Mouse (Mus musculus) forebrain, embryonic 11.5 days (tissue): Measurements from ENCODE around the gene Tor1b. TPM values are rescaled to one million over a fixed set of nuclear protein-coding genes. Genes with fewer than 3 reads are reported as not detected.

ENCODE experiments used
- ATAC-seq: fragments of 200-750 bp; cut with Nextera tagmentation; replicated peaks from 2 replicates; pipeline ENCODE4 v1.8.0; 2017; ENCODE audit warnings: moderate TSS enrichment; ENCODE audit not compliant: low FRiP score
- DNase-seq: peaks from one replicate; pipeline ENCODE4 v3.0.0-alpha.2; 2017; ENCODE audit warnings: low spot score
- H3K27ac ChIP-seq: fragments of 300-500 bp; sonication (generic); 2 replicates; pipeline ENCODE4 v1.5.1; 2014; ENCODE audit warnings: low read depth, low read length
- H3K27me3 ChIP-seq: fragments of 300-500 bp; sonication (generic); 2 replicates; pipeline ENCODE4 v1.6.1; 2014; ENCODE audit warnings: mild to moderate bottlenecking, low read length, mixed read lengths; ENCODE audit not compliant: control insufficient read depth, insufficient read depth
- H3K36me3 ChIP-seq: fragments of 300-500 bp; sonication (generic); 2 replicates; pipeline ENCODE4 v1.6.1; 2014; ENCODE audit warnings: mild to moderate bottlenecking, low read length, moderate library complexity, mixed read lengths; ENCODE audit not compliant: control insufficient read depth, insufficient read depth
- H3K4me1 ChIP-seq: fragments of 300-500 bp; sonication (generic); replicated peaks from 2 replicates; pipeline ENCODE4 v1.6.1; 2014; ENCODE audit warnings: low read length, mixed read lengths; ENCODE audit not compliant: control insufficient read depth, insufficient read depth
- H3K4me2 ChIP-seq: fragments of 300-500 bp; sonication (generic); 2 replicates; pipeline ENCODE4 v1.6.1; 2014; ENCODE audit warnings: low read depth, mild to moderate bottlenecking, low read length, moderate library complexity, mixed read lengths; ENCODE audit not compliant: severe bottlenecking
- H3K4me3 ChIP-seq: fragments of 300-500 bp; sonication (generic); 2 replicates; pipeline ENCODE4 v1.5.1; 2014; ENCODE audit warnings: low read depth, low read length
- H3K9ac ChIP-seq: fragments of 300-500 bp; sonication (generic); 2 replicates; pipeline ENCODE4 v1.6.1; 2014; ENCODE audit warnings: low read length
- H3K9me3 ChIP-seq: fragments of 300-500 bp; sonication (generic); 2 replicates; pipeline ENCODE4 v1.6.1; 2016; ENCODE audit warnings: low read length, mixed read lengths; ENCODE audit not compliant: control insufficient read depth
- WGBS: fragments of 180-500 bp; shearing (Covaris S2); extraction: QIAGEN DNeasy Blood & Tissue Kit; methylation state at CpG from one replicate; pipeline ENCODE4 v1.1.7; 2014; 5-methylcytosine and 5-hydroxymethylcytosine counted together
- polyA plus RNA-seq: library from polyadenylated mRNA; unstranded; fragments of >200 nt; fragmentation: Nextera tagmentation; extraction: Ambion mirVana; gene quantifications from 2 replicates; pipeline ENCODE4 v1.2.1, GENCODE M21; 2014

Gene Tor1b
- polyA plus RNA-seq, 1 experiment from 2014 or later = 24.9 TPM

DNA sequence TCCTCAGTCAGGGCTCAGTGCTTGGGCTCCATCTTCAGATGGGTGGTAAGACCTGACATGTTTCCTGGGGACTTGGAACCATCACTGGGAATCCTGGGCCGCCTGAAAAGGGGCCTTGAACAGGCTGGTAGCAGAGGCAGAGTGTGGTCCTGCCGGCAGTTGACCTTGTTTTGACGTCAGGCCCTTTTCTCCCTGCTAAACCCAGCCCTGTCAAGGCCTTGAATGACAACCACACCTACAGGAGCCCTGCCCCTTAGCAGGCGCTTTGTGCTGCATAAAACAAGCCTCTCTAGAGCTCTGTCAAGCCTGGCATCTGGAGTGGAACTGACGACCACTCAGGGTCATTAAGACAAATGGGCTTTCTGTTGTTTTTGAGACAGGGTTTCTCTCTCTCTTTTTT is 7.1 kb downstream of the Tor1b start:
- Histone ChIP-seq H3K27ac (no peak overlapping the region), H3K36me3 (peaks cover 29% of the 10 kb centered on the region), H3K27me3 (no peaks in the 10 kb centered on the region), H3K4me2 (no peak overlapping the region), H3K4me1 (no peaks in the 10 kb centered on the region), H3K9me3 (no peaks in the 10 kb centered on the region), H3K9ac (no peak overlapping the region), H3K4me3 (no peak overlapping the region)
- DNase-seq (no peak), ATAC-seq (no peak)
- WGBS = 60% methylated on average over 5 of the region's 5 CpGs

DNA sequence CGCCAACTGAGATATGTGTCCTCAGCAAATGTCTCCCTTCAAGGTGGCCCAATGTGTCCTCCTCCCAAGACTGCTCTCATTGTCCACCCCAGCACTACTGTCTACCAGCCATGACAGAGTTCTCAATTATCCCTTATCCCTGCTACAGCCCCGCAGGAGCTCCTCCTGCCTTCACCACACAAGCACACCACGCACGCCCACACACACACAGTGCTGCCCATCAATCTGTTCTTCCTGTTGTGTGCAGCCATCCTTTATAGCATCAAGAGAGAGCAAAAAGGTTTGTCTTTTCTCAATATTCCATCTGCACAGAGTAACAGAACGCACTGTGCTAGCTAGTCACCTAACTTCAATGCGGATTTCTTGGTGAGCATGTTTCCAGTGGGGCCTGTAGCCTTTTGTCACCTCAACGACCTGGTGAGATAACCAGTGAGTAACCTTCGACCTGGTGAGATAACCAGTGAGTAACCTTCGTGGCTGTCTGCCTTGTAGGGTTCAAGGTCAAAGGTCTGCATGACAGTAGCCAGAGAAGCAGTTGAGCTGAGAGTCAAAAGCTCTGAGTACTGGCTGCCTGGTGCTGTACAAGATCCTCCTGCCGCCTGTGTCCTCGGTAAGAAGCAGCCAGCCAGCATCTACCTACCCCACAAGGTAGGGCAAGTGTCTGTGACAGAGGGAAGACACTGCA is 10.0 kb downstream of the Tor1b start:
- no peak for ATAC-seq
- 90% methylated on average over 11 of the region's 11 CpGs for WGBS

DNA sequence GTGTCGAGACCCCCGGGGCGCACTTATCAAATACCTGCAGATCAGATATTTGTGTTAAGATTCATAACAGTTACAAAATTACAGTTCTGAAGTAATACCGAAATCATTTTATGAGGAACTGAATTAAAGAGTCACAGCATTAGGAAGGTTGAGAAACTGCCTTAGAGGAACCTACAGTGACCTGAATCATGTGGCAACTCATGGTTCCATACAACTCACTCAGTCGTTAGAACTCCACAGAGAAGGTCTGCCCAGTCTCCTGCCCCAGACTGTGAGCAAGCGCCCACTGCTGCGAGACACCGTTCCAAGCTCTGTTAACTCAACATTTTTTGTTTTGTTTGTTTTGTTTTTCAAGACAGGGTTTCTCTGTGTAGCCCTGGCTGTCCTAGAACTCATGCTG is 12.9 kb downstream of the Tor1b start:
- Histone ChIP-seq H3K4me2 (no peak overlapping the region), H3K9me3 (no peaks in the 10 kb centered on the region), H3K4me1 (peaks cover 6% of the 10 kb centered on the region), H3K9ac (no peak overlapping the region), H3K36me3 (peaks cover 22% of the 10 kb centered on the region), H3K4me3 (no peak overlapping the region), H3K27ac (no peak overlapping the region), H3K27me3 (no peaks in the 10 kb centered on the region)
- 96% methylated on average over 8 of the region's 8 CpGs for WGBS
- DNase-seq (no peak), ATAC-seq (no peak)

More for the DNA sequence above, 10.0 kb downstream of the Tor1b start:
- Histone ChIP-seq H3K4me1 (peaks cover 6% of the 10 kb centered on the region), H3K4me3 (no peak overlapping the region), H3K9ac (no peak overlapping the region), H3K36me3 (peaks cover 25% of the 10 kb centered on the region), H3K9me3 (no peaks in the 10 kb centered on the region), H3K27ac (no peak overlapping the region), H3K4me2 (no peak overlapping the region), H3K27me3 (no peaks in the 10 kb centered on the region)
- DNase-seq = no peak

DNA sequence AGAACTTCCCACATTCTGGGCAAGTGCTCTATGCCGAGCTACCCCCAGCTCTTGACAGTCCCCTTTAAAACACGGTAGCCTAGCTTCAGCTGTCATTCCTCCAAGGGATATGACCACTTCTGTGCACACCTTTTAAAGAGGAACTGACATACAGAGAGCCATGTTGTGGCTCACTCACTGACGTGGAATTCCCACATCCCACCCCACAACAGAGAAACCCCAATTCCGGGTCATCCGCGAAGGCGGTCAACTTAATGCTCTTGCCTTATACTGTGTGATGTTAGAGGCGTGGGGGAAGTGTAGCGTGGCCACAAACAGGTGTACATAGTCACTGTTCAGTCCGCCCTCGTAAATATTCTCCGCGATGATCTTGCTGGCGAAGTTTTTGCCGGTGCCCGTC is 14.1 kb downstream of the Tor1b start:
- peak overlapping the region; percentile 75 for H3K4me3 ChIP-seq
- 25% methylated on average over 16 of the region's 16 CpGs for WGBS
- DNase-seq (no peak), ATAC-seq (no peak)
- no peak overlapping the region for H3K27ac ChIP-seq
- H3K9ac ChIP-seq = peak overlapping the region; percentile 74
- peaks cover 6% of the 10 kb centered on the region for H3K4me1 ChIP-seq
- H3K9me3 ChIP-seq = no peaks in the 10 kb centered on the region
- no peaks in the 10 kb centered on the region for H3K27me3 ChIP-seq
- H3K36me3 ChIP-seq = peaks cover 14% of the 10 kb centered on the region; the same call in 1 of the 2 replicates
- H3K4me2 ChIP-seq = peak overlapping the region; percentile 79

DNA sequence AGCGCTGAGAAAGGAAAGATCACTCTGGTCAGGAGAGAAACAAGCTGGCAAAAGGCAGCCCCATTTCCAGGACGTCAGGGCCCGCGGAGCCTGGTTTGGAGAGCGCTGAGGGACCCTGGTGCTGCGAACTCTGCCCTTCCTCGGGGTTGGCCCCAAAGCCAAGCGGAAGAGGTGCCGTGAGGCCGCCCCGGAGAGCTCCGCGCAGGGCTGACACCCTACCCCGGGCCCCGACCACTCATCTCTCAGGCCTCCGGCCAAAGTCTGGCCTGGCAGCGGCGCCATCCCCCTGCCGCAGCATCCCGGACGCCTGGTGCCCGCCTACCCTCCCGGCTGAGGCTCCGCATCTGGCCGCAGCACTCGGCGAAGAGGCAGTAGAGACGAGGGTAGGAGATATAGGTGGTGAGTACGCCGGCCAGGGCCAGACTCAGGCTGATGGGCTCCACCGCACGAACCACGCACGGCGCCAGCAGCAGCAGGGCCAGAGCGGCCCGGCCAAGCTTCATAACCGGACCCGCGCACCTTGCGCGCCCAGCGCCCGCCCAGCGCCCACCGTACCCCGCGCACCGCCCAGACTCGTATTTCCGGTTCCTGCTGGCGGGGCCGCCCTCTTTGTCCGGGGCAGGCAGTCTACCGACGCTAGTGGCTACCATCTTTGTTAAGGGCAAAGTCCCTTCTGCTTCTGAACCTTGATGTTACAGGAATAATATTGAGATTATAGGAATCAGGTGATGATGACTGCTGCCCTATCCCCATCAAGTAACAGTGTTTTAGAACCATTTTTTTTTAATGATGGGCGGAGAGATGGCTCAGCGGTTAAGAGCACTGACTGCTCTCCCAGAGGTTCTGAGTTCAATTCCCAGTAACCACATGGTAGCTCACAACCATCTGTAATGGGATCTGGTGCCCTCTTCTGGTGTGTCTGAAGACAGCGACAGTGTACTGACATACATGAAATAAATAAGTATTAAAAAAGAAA is 14.9 kb downstream of the Tor1b start, which contains the start of gene Tor1a:
Gene Tor1a (minus strand): TSS at position 582 of the 976 bp plus-strand sequence.
- peak within 1 kb of the TSS; percentile 79 for H3K4me2 ChIP-seq
- ATAC-seq (peak; percentile 94), DNase-seq (peak; percentile 94)
- H3K27ac ChIP-seq = no peak within 1 kb of the TSS
- no peaks in the 10 kb centered on the region for H3K9me3 ChIP-seq
- H3K36me3 ChIP-seq = peaks cover 9% of the 10 kb centered on the region; the same call in 1 of the 2 replicates
- peaks cover 6% of the 10 kb centered on the region for H3K4me1 ChIP-seq
- WGBS = 2% methylated on average over 59 of the region's 59 CpGs
- H3K9ac ChIP-seq = peak within 1 kb of the TSS; percentile 74
- no peaks in the 10 kb centered on the region for H3K27me3 ChIP-seq
- peak within 1 kb of the TSS; percentile 75 for H3K4me3 ChIP-seq

- under 1% methylated on average over 65 of the region's 66 CpGs for WGBS
- peak; percentile 100 for DNase-seq
- Histone ChIP-seq H3K27me3 (no peaks in the 10 kb centered on the region), H3K9me3 (no peaks in the 10 kb centered on the region), H3K4me2 (peak within 1 kb of the TSS; percentile 78), H3K9ac (peak within 1 kb of the TSS; percentile 66), H3K27ac (0 out of 2 replicates have a peak within 1 kb of the TSS, but pooled peaks have one; percentile 18), H3K4me1 (peaks cover 3% of the 10 kb centered on the region; the same call in 1 of the 2 replicates), H3K4me3 (peak within 1 kb of the TSS; percentile 78), H3K36me3 (no peaks in the 10 kb centered on the region; the same call in 1 of the 2 replicates)
- ATAC-seq = peak; percentile 97
Measured at GRCm38 (mm10) chr2:30981790-30982513, 29.2 kb downstream of the Tor1b start, which contains the start of the genes BC005624 and Usp20. Gene BC005624 (minus strand): TSS chr2:30982201. Gene Usp20 (plus strand): TSS chr2:30982279.

GRCm38 (mm10) chr2:30983024-30983423 is 30.3 kb downstream of the Tor1b start:
- H3K36me3 ChIP-seq = no peaks in the 10 kb centered on the region; the same call in 1 of the 2 replicates
- no peaks in the 10 kb centered on the region for H3K27me3 ChIP-seq
- H3K9ac ChIP-seq = no peak overlapping the region
- H3K27ac ChIP-seq = no peak overlapping the region
- peak overlapping the region; percentile 78 for H3K4me2 ChIP-seq
- ATAC-seq (no peak), DNase-seq (no peak)
- peaks cover 3% of the 10 kb centered on the region; the same call in 1 of the 2 replicates for H3K4me1 ChIP-seq
- 60% methylated on average over 7 of the region's 7 CpGs for WGBS
- H3K9me3 ChIP-seq = no peaks in the 10 kb centered on the region
- H3K4me3 ChIP-seq = peak overlapping the region; percentile 78
